13 mouse cellular contexts compared by ENCODE assay signal in genomic region chr17:50677334-50677733, GRCm38 (mm10).
DNase-seq lines count a peak whose midpoint lies in the region; ATAC-seq and TF ChIP-seq lines count a peak whose summit lies in the region.
"Had no signal": no experiment of that assay in that cellular context is flagged by ENCODE, and none has a peak within 500 bp of the region (broad histone marks: within the 10 kb centered on the region; RNA-seq: fewer than 3 reads in every experiment).

No protein-coding gene starts in this region.

- 95% methylated on average over 14 of the region's 14 CpGs for WGBS in intestine, embryonic 15.5 days
- WGBS in intestine, embryonic 16.5 days: 95% methylated on average over 14 of the region's 14 CpGs
- WGBS in stomach, embryonic 14.5 days: 94% methylated on average over 14 of the region's 14 CpGs
- 94% methylated on average over 14 of the region's 14 CpGs for WGBS in stomach, postnatal 0 days
- 91% methylated on average over 14 of the region's 14 CpGs for WGBS in limb, embryonic 11.5 days
- WGBS in forebrain, embryonic 10.5 days: 96% methylated on average over 14 of the region's 14 CpGs

- H3K9ac ChIP-seq in intestine, embryonic 15.5 days: no peak overlapping the region
- H3K9ac ChIP-seq in intestine, embryonic 16.5 days (ENCODE audit: low read depth, low read length): no peak overlapping the region
- H3K9ac ChIP-seq in stomach, embryonic 14.5 days (replicated peaks; ENCODE audit: low read depth, low read length): no peak overlapping the region
- H3K9ac ChIP-seq in stomach, postnatal 0 days (ENCODE audit: low read length): no peak overlapping the region
- no peak overlapping the region for H3K9ac ChIP-seq in limb, embryonic 11.5 days (ENCODE audit: low read length)
- H3K9ac ChIP-seq: forebrain, embryonic 12.5 days; heart, embryonic 12.5 days had no signal

- TF ChIP-seq CTCF in stomach, postnatal 0 days (IDR thresholded peaks at IDR 0.05; ENCODE audit: low read depth): no peak

- no peaks in the 10 kb centered on the region for H3K27me3 ChIP-seq in intestine, embryonic 15.5 days (replicated peaks)
- no peaks in the 10 kb centered on the region for H3K27me3 ChIP-seq in intestine, embryonic 16.5 days (replicated peaks; ENCODE audit: control insufficient read depth, insufficient read depth, low read length)
- no peaks in the 10 kb centered on the region for H3K27me3 ChIP-seq in stomach, embryonic 14.5 days (ENCODE audit: control insufficient read depth, insufficient read depth, low read length)
- H3K27me3 ChIP-seq in stomach, postnatal 0 days (ENCODE audit: control insufficient read depth, insufficient read depth, low read length): no peaks in the 10 kb centered on the region
- H3K27me3 ChIP-seq in limb, embryonic 11.5 days (ENCODE audit: control insufficient read depth, insufficient read depth, low read length): no peaks in the 10 kb centered on the region
- no peaks in the 10 kb centered on the region for H3K27me3 ChIP-seq in forebrain, embryonic 10.5 days (ENCODE audit: poor library complexity, severe bottlenecking)
- H3K27me3 ChIP-seq: forebrain, embryonic 12.5 days; heart, embryonic 12.5 days had no signal

- H3K4me1 ChIP-seq in intestine, embryonic 15.5 days (replicated peaks): peaks cover 6% of the 10 kb centered on the region; the same call in 1 of the 2 replicates
- H3K4me1 ChIP-seq in intestine, embryonic 16.5 days (ENCODE audit: control insufficient read depth, insufficient read depth, low read length): peaks cover 9% of the 10 kb centered on the region; the same call in 1 of the 2 replicates
- H3K4me1 ChIP-seq in stomach, embryonic 14.5 days (ENCODE audit: control insufficient read depth, insufficient read depth, low read length): peaks cover 4% of the 10 kb centered on the region; the same call in 1 of the 2 replicates
- H3K4me1 ChIP-seq in stomach, postnatal 0 days (replicated peaks; ENCODE audit: control insufficient read depth, insufficient read depth): no peaks in the 10 kb centered on the region
- peaks cover 15% of the 10 kb centered on the region for H3K4me1 ChIP-seq in limb, embryonic 11.5 days (ENCODE audit: control insufficient read depth, insufficient read depth, low read length)
- no peaks in the 10 kb centered on the region for H3K4me1 ChIP-seq in forebrain, embryonic 10.5 days
- H3K4me1 ChIP-seq: forebrain, embryonic 12.5 days had no signal

- no peak overlapping the region for H3K4me3 ChIP-seq in intestine, embryonic 15.5 days (replicated peaks)
- no peak overlapping the region for H3K4me3 ChIP-seq in intestine, embryonic 16.5 days (ENCODE audit: low read length)
- no peak overlapping the region for H3K4me3 ChIP-seq in stomach, embryonic 14.5 days (ENCODE audit: low read depth, low read length)
- no peak overlapping the region for H3K4me3 ChIP-seq in stomach, postnatal 0 days (ENCODE audit: low read depth, low read length)
- no peak overlapping the region for H3K4me3 ChIP-seq in limb, embryonic 11.5 days (ENCODE audit: low read depth, low read length)
- H3K4me3 ChIP-seq in forebrain, embryonic 10.5 days: no peak overlapping the region
- H3K4me3 ChIP-seq: forebrain, embryonic 12.5 days; heart, embryonic 12.5 days had no signal

- ATAC-seq in intestine, embryonic 15.5 days: no peak
- ATAC-seq in intestine, embryonic 16.5 days: no peak
- ATAC-seq in stomach, embryonic 14.5 days (ENCODE audit: insufficient number of reproducible peaks, insufficient read depth, low FRiP score, low read depth): no peak
- no peak for ATAC-seq in stomach, postnatal 0 days (ENCODE audit: low FRiP score, low TSS enrichment)
- ATAC-seq in limb, embryonic 11.5 days (ENCODE audit: insufficient number of reproducible peaks, low FRiP score, low TSS enrichment, low read depth): no peak
- ATAC-seq: midbrain, embryonic 16.5 days had no signal

- no peak for TF ChIP-seq EP300 in stomach, postnatal 0 days (optimal IDR thresholded peaks at IDR 0.05)

- 0 out of 2 replicates have a peak overlapping the region, but pooled peaks have one; percentile 27 for H3K27ac ChIP-seq in intestine, embryonic 15.5 days
- H3K27ac ChIP-seq in intestine, embryonic 16.5 days (ENCODE audit: low read length): no peak overlapping the region
- peak overlapping the region; percentile 13; the same call in 1 of the 2 replicates for H3K27ac ChIP-seq in stomach, embryonic 14.5 days (ENCODE audit: low read length)
- H3K27ac ChIP-seq in stomach, postnatal 0 days (replicated peaks): no peak overlapping the region
- H3K27ac ChIP-seq in limb, embryonic 11.5 days (replicated peaks; ENCODE audit: low read depth, low read length): peak overlapping the region; percentile 82; the same call in 1 of the 2 replicates
- H3K27ac ChIP-seq in forebrain, embryonic 10.5 days: no peak overlapping the region
- H3K27ac ChIP-seq: forebrain, embryonic 12.5 days had no signal

- no peak for DNase-seq in stomach, postnatal 0 days (ENCODE audit: low spot score)
- DNase-seq in limb, embryonic 11.5 days (ENCODE audit: low spot score): no peak
- no peak for DNase-seq in forebrain, embryonic 10.5 days (ENCODE audit: extremely low spot score, low spot score)
- no peak for DNase-seq in B cell, adult 2 months
- DNase-seq: cerebellum, adult 11-12 months; layer of hippocampus, postnatal 36 days; right cerebral cortex, adult 18-20 months had no signal

- no peaks in the 10 kb centered on the region for H3K9me3 ChIP-seq in intestine, embryonic 15.5 days
- H3K9me3 ChIP-seq in intestine, embryonic 16.5 days (ENCODE audit: control insufficient read depth, low read length): no peaks in the 10 kb centered on the region
- H3K9me3 ChIP-seq in stomach, embryonic 14.5 days (ENCODE audit: control insufficient read depth, low read depth, low read length): no peaks in the 10 kb centered on the region
- H3K9me3 ChIP-seq in stomach, postnatal 0 days (ENCODE audit: control insufficient read depth, low read length): no peaks in the 10 kb centered on the region
- no peaks in the 10 kb centered on the region for H3K9me3 ChIP-seq in limb, embryonic 11.5 days (ENCODE audit: control insufficient read depth, low read length)
- no peaks in the 10 kb centered on the region for H3K9me3 ChIP-seq in forebrain, embryonic 10.5 days
- H3K9me3 ChIP-seq: forebrain, embryonic 12.5 days; heart, embryonic 12.5 days had no signal

- no peaks in the 10 kb centered on the region for H3K36me3 ChIP-seq in intestine, embryonic 15.5 days
- no peaks in the 10 kb centered on the region for H3K36me3 ChIP-seq in intestine, embryonic 16.5 days (ENCODE audit: control insufficient read depth, insufficient read depth, low read length)
- no peaks in the 10 kb centered on the region for H3K36me3 ChIP-seq in stomach, embryonic 14.5 days (ENCODE audit: control insufficient read depth, insufficient read depth, low read length)
- no peaks in the 10 kb centered on the region for H3K36me3 ChIP-seq in stomach, postnatal 0 days (ENCODE audit: control insufficient read depth, insufficient read depth, low read length)
- no peaks in the 10 kb centered on the region for H3K36me3 ChIP-seq in limb, embryonic 11.5 days (ENCODE audit: control insufficient read depth, insufficient read depth, low read length)
- peaks cover 4% of the 10 kb centered on the region; the same call in 1 of the 2 replicates for H3K36me3 ChIP-seq in forebrain, embryonic 10.5 days (replicated peaks)
- H3K36me3 ChIP-seq: forebrain, embryonic 12.5 days; heart, embryonic 12.5 days had no signal

- H3K4me2 ChIP-seq in intestine, embryonic 15.5 days (replicated peaks): no peak overlapping the region
- no peak overlapping the region for H3K4me2 ChIP-seq in intestine, embryonic 16.5 days (ENCODE audit: low read depth, low read length)
- H3K4me2 ChIP-seq in stomach, embryonic 14.5 days (replicated peaks; ENCODE audit: low read depth, low read length): no peak overlapping the region
- H3K4me2 ChIP-seq in stomach, postnatal 0 days (replicated peaks; ENCODE audit: low read depth): no peak overlapping the region
- no peak overlapping the region for H3K4me2 ChIP-seq in limb, embryonic 11.5 days (ENCODE audit: low read depth, severe bottlenecking)
- H3K4me2 ChIP-seq: forebrain, embryonic 12.5 days; heart, embryonic 12.5 days had no signal

Comparison
In these comparisons a context has a peak if more than half of its experiments do, and no peak if none do; other contexts are left out.
1. H3K27ac ChIP-seq: peak in intestine, embryonic 15.5 days (single experiment), stomach, embryonic 14.5 days (single experiment) and limb, embryonic 11.5 days (single experiment); none in intestine, embryonic 16.5 days (single experiment), stomach, postnatal 0 days (single experiment) and forebrain, embryonic 10.5 days (single experiment).